Mouse (Mus musculus) lung, postnatal 10 days (tissue): ENCODE data around the gene Tmprss4.

ENCODE experiments used
- DNase-seq: peaks from one replicate; pipeline ENCODE4 v3.0.0; 2021

Gene Tmprss4

GRCm38 (mm10) chr9:45136442-45137169 is 67.3 kb downstream of the Tmprss4 start:
- no peak for DNase-seq

GRCm38 (mm10) chr9:45133484-45134310 is 70.2 kb downstream of the Tmprss4 start:
- peak; percentile 61 for DNase-seq

GRCm38 (mm10) chr9:45130119-45130518 is 73.8 kb downstream of the Tmprss4 start:
- DNase-seq, result no peak

GRCm38 (mm10) chr9:45126941-45127340 is 77.0 kb downstream of the Tmprss4 start:
- no peak for DNase-seq

- no peak for DNase-seq
Observed at GRCm38 (mm10) chr9:45125211-45125610, 78.7 kb downstream of the Tmprss4 start.
